Mouse (Mus musculus) stomach, postnatal 0 days (tissue): Measurements from ENCODE around the gene Rassf8.

Experiments used
- CTCF ChIP-seq: IDR thresholded peaks from 2 replicates; pipeline ENCODE4 v1.5.1; 2016; ENCODE audit warnings: antibody characterized with exemption, low read depth, mild to moderate bottlenecking, moderate library complexity
- EP300 ChIP-seq: optimal IDR thresholded peaks from 2 replicates; pipeline ENCODE3; 2016; ENCODE audit warnings: antibody characterized with exemption

DNA sequence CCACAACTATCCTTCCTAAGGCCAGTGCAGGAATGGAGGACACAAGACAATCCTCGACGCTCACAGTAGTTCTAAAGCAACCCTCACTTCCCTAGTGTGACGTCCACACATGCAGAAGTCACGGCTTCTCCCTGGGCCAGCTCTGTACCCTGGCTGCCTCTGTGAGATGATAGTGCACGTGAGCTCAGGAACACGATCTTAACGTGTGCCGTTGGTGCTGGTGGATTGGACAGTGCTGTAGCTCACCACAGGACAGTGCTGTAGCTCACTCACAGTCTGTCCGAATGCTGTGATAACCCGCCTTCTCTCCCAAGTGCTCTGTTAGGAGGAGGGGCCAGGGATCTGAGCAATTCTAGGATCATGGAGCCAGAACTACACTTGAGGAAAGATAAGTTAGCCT lies 12.1 kb downstream of the Rassf8 start:
- TF ChIP-seq CTCF (no peak), EP300 (no peak)
